Mouse (Mus musculus) adrenal gland, postnatal 14 days (tissue): ENCODE data around the gene Myadm. TPM values are rescaled to one million over a fixed set of nuclear protein-coding genes. Genes with fewer than 3 reads are reported as not detected.

Experiments used
- DNase-seq: peaks from one replicate; pipeline ENCODE4 v3.0.0; 2021; ENCODE audit warnings: mixed read lengths
- total RNA-seq: library from RNA; stranded (reverse); gene quantifications from 2 replicates; pipeline ENCODE4 v1.2.3, GENCODE M21; 2021

Myadm gene
- total RNA-seq, 1 experiment from 2014 or later, result 99.3 TPM

DNA sequence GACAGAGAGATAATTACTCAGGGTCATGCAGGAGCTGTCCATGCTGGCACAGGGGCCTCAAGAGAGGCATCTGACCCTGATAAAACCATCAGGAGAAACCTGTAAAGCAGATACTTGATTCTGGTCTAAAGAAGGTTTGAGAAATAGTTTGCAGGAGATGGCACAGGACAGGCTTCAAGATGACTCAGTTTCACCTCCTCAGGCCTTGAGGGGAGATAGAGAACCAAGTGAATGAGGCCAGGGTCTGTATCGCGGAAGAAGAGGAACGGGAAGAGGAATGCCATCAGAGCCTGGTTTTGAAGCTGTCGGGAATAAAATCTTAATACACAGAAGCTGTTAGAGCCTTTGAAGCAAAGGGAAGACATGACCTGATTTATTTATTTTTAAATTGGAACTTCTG, 28.8 kb downstream of the Myadm start:
- no peak for DNase-seq

DNA sequence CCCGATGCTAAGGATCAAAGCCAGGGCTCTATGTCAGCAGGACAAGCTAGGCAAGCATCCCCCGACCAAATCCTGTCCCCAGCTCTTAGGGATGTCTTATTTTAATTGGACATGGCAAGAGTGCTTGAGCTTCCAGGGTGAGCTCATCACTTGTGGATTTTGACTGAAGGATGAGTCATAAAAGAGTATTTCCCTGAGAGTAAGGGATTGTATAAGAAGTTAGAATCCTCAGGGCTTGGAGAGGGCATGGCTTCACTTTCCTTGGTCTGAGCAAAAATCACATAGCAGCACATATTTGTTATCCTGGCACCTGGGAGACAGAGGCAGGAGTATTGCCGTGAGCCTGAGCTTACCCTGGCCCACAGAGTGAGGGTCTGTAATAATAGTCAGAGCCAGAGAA, 32.0 kb downstream of the Myadm start:
- no peak for DNase-seq

DNA sequence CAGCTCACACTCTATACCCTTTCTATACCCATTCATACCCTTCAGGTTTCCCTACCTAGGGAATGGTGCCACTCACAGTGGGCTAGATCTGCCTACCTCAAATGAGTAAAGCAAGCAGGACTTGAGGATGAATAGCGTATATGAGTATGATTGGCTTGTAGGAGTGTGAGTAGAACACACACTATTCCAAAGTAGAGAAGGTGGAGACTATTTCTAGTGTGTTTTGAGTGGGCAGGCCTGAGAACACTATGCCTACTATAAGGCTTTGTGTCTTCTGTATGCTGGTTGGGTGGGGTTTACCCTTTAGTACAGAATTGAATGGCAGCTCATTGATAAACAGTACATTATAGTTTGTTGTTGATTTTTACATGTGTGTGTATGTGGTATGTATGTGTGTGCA, 34.9 kb downstream of the Myadm start:
- DNase-seq, result no peak

DNA sequence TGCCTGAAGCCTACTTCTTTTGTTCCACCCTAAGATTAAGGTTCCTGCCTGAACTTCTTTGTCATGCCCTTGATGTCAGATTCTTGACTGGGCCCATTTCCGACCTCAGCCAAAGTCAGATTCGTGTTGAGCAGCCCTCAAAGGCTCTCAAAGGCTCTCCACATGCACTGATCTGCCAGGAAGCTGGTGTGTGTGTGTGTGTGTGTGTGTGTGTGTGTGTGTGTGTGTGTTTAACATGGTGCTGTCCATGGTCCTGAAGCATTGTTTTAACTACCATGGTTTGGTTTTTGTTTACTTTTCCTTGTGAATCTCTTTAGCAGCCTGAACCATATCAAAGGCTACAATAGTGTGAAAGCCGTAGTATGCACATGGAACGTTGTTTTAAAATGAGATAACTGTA, 39.1 kb downstream of the Myadm start:
- DNase-seq, result peak; percentile 9

DNA sequence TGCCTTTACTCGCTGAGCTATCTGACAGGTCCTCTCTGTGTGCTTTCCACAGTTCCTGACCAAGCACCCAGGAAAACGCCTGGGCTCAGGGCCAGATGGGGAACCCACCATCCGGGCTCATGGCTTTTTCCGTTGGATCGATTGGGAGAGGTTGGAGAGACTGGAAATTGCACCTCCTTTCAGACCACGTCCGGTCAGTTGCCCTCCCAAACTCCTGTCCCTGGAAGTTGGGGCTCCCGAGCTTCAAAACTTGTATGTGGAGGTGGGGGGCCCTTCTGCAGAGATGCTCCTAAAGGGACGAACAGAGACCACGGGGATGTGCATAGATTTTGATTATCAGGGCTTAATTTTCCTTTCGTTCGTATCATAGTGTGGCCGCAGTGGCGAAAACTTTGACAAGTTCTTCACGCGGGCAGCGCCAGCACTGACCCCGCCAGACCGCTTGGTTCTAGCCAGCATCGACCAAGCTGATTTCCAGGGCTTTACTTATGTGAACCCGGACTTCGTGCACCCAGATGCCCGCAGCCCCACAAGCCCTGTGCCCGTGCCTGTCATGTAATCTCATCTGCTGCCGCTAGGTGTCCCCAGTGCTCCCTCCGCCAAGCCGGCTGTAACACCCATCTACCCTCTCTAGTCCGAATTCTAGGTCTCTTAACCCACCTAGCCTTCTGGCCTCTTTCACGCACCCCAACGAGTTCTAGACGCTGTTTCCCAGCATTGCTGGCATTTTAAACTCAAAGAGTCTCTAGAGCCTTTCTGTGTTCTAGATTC, 41.1 kb downstream of the Myadm start:
- DNase-seq, result peak; percentile 86

DNA sequence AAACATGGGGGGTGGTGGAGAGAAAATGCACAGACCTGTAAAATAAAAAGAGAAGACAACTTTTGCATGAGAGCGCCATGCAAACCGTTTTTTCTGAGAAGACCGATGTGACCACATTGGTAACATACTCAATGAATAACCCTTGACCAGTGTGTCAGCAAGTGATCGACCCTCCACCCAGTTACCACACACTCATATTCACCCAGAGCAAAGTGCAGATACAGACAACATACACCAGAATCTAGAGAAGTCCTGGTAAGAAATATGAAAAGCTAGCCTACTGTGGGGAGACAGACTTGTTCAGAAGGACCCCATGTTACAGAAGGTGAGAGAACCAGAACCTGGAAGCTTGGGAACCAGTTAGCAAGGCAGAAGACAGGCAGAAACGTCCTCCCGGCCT, 42.3 kb downstream of the Myadm start:
- no peak for DNase-seq

DNA sequence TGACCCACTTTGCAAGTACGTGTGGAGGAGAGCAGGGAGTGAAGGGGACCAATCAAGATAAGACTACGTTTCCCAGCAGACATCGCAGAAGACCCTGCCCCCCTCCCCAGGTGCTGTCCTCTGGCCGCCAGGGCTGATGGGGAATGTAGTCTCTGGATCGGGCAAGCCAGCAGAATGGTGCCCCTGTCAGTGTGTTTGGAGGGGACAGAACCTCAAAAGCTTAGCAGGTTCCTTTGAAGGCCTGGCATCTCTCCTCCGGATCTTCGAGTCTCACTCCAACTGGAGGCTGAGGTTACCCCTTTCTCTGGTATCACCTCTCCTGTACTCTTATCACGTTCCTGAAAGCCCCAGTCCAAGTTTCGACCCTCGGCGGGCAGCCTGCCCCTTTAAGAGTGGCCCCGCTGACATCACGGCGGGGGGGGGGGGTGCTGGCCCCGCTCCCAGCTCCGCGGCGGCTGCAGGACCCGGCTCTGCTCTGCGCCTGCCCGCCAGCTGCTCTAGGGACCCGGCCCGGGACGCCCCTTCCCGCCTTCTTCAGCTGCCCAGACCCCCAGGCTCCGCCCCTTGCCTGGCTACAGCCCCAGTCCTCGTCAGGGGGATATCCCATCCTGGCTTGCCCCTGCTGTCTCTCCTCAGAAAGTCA, 42.8 kb downstream of the Myadm start:
- DNase-seq, result peak; percentile 57

DNA sequence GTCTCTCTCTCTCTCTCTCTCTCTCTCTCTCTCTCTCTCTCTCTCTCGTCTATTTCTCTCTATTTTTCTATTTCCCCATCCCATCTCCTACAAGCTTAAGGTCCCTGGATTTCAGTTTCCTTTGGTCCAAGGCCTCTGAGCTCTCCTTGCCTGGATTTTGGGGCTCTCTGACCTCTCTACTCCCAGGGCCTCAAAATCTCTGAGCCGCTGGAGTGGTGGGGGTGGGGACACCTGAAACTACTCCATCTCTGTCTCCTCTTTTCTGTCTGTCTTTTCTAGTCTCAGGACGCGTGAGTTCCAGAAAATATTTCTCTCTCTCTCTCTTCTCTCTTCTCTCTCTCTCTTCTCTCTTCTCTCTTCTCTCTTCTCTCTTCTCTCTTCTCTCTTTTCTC, 43.3 kb downstream of the Myadm start:
- peak; percentile 9 for DNase-seq

DNA sequence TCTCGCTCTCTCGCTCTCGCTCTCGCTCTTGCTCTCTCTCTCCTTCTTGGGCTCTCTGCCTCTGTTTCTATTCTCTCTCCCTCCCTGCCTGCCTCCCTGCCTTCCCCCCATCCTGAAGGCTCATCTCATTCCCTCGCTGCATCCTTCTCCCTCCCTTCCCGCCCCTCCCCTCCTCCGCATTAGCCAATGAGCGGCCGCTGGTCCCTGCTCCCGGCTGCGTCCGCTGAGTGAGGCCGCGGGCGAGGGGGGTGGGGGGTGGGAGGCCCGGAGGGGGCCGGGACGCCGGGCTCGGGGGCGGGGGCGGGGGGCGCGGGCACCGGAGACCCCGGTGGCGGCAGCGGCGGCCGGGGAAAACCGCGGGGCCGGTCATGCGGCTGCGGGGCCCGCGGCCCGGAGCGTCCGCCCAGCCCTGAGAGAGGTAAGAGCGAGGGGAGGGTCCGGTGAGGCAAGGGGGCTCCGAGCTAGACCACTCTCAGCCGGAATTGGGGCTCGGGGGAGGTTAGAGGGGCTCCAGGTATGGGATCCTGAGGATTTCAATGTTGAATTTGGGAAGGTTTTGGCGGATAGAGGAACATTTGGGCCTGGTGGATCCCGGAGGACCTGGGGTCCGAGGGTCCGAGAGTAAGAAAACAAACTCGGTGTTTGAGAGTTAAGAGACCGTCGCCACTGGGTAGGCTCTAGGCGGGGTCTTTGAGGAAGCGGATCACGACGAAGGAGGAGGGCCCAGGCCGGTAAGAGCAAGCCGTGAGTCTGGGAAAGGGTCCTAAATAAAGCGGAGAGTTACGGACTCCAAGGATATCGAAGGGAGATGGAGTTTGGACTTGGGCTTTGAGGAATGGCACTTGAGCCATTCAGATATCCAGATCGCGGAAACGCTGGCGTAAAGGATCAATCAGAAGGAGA, 44.0 kb downstream of the Myadm start, which contains the start of gene Cacng7:
Gene Cacng7 (plus strand): TSS at position 337 of the 903 bp plus-strand sequence.
- DNase-seq, result peak; percentile 39

DNA sequence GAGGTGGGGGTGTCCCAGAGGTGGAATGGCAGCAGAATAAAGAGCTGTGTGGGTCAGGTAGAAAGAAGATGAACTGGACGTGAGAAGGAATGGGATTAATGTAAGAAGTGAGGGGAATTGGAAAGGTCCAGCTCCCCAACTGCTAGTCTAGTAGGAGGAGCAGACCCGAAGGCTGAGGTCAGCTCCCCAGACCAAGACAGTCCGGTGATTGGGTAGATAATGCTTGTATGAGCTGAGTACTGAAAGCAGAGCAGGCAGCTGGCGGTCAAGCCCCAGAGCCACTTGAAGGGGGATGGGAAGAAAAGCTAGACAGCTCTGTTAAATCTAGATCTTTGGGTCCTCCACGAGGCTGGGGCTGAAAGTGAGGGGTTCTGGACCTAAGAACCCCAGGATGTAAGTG, 44.7 kb downstream of the Myadm start:
- DNase-seq, result no peak

DNA sequence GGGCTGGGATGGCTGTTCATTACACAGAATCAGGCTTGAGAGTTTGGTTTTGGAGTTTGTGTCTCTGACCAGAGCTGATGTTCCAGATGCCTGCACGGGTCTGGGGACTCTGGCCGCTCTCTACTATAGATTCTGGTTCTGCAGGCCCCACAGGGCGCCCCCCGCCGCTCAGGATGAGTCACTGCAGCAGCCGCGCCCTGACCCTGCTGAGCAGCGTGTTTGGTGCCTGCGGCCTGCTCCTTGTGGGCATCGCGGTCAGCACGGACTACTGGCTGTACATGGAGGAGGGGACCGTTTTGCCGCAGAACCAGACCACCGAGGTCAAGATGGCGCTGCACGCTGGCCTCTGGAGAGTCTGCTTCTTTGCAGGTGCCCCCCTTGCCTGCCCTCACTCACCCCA, 47.5 kb downstream of the Myadm start:
- DNase-seq, result no peak

DNA sequence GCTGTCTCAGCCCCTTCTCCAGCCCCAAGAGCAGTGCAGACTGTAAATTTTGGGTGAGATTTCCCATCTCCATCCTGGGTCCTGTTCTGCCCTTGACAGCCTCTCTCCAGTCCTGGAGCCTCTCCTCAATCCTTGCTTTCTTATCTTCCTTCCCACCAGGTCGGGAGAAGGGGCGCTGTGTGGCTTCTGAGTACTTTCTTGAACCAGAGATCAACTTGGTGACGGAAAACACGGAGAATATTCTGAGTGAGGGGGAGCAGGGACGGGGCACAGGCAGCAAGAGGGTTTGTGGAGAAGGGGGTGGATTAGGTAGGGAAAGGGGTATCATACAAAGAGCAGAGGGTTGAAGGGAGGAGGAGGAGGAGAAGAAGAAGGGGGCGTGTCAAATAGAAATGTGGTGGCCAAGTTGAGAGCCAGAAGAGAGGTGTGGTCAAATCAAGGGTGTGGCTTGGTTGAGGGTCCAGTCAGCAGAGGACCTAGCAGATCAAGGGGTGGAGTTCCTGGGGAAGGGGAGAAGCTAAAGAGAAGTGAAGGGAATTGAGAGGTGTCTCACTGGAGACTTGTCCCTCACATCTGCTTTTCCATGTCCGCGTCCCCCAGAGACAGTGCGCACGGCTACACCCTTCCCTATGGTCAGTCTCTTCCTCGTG, 49.5 kb downstream of the Myadm start:
- DNase-seq, result no peak

DNA sequence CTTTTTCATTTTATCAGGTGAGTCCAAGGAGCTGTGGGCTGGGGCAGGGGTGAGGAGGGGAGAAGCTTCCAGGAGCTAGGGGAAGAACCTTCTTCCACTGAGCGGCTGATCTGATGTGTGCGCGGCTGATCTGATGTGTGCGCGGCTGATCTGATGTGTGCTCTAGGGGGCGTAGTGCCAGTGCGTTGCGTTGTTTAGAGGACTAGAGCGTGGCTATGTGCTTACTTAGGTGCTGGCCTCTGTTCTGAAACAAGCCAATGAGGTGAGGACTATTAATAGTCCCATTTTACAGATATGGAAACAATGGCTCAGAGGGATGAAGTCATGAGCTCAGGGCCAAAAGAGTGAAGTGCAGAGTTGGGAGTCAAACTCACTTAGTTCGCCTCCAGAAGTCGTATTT, 50.1 kb downstream of the Myadm start:
- DNase-seq, result no peak

DNA sequence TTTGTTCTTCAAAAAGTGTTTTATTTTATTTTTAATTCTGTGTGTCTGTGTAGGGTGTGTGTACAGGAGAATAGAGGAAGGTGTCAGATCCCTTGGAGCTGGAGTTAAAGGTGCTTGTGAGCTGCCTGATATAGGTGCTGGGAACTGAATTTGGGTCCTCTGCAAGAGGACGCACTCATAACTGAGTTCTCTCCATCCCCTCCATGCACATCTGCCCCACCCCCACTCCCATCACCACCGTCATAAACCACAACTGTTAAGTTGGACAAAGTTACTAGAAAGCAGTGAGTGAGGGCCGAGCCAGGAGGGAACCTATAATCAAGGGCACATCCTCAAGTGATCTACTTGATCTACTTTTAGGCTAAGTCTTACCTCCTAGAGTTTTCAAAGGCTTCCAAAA, 55.0 kb downstream of the Myadm start:
- no peak for DNase-seq

DNA sequence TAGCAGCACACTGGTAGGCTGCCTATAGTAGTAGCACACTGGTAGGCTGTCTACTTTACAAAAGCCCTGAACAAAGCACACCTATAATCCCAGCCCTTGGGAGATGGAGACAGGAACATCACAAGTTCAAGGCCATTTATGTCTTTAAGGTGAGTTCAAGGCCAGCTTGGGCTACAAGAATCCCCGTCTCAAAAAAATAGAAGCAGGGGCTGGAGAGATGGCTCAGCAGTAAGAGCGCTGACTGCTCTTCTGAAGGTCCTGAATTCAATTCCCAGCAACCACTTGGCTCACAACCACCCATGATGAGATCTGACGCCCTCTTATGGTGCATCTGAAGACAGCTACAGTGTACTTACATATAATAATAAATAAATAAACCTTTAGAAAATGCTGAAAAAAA, 56.4 kb downstream of the Myadm start:
- no peak for DNase-seq

DNA sequence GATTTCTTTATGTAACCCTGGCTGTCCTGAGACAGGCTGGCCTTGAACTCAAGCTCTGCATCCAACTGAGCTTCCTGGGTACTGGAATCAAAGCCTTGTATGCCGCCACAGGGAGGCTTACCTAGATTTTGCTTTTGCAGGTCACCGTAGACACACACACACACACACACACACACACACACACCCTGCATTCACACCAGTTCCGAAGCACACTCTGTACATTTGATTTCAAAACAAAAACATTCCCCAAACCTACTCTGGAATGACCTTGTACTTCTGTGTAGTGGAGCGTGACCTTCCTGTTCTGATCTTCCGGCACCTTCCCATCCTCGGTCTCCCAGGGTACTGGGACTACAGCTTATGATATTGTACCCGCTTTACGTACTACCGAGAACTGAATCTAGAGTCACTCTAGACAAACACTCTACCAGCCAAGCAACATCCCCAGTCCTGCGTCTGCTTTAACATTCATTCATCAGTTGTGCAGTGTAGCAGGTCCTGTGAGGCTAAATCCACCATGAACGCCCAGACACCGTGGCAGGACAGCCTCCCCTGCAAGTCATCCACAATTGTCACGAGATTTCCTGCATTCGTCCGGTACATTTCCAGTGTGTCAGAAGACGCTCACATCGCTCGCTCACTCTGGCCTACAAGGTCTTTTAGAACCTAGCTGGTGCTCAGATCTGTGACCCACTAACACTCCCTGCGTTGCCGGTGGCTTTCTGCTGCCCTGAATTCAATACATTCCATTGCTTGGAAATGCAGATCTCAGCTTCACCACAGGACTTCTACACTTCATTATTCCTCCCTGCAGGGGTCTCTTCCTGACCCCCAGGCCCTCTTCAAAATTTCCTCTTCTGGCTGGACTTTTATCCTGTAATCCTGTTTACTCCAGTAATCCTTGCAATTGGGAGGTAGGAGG, 58.7 kb downstream of the Myadm start:
- no peak for DNase-seq

DNA sequence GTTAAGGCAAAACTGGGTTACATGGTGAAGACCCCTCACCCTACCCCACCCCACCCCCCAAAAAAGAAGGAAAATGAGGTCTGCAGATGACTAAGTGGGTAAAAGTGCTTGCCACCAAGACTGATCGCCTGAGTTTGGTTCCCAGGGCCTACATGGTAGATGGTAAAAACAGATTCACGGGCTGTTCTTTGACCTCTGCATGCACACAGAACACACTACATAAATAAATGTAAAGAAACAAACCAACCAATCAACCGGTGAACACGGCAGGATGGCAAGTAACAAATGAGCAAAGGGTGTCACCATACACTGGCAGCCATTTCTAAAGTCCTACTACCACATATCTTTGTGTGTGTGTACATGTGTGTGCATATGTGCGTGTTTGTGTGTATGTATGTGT, 59.4 kb downstream of the Myadm start:
- no peak for DNase-seq

DNA sequence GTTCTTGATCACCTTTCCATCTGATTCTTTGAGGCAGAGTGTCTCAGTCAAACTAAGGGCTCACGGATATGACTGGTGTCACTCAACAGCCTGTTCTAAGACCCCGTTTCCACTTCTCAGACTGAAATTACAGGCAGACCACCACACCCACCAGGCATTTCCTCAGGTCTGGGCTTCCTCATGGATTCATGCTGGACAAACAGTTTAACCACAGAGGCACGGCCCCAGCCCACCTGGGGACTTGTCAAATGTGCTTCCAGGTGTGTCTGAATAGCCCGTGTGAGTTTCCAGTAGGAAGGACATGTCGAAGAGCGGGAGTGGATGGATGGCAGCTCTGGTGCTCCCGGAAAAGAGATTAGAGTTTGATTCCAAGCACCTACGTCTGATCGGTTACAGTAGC, 60.9 kb downstream of the Myadm start:
- no peak for DNase-seq
